Mouse (Mus musculus) cerebellum, adult (tissue): ENCODE measurements around the gene Aff3.

Source experiments
- ATAC-seq: cut with Nextera tagmentation; 2 replicates; pipeline ENCODE4 v1.9.2; 2017; ENCODE audit warnings: mild to moderate bottlenecking, moderate library complexity, mixed read lengths; ENCODE audit not compliant: insufficient number of reproducible peaks, low FRiP score, low TSS enrichment

The Aff3 gene

DNA sequence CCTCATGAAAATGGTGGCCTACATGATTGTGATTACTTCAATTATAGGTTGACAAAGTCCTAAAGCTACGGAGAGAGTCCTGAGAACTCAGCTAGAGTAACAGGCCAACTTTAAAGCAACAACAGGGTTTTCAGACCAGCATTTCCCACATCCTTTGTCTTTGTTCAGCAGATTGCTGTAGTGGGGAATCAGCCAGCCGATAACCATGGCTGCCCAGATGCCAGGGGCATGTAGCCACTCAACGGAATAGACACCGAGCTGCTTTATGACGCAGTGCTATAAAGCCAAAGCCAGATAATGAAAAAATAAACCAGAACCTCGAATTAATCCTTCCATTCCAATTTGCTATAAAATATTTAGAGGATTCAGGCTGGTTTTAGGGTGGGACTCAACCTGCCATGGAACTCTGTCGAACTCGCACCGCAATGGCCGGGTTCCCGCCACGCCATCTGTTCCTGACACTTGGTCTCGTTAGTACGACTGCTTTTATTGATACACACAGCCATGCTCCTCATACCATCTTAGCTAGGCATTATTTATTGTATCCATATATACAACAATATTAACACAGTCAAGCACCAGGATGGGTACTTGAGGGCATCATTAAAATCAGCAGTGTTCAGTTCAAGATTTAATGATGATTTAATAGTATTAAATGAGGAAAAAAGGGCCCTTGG, 297.2 kb downstream of the Aff3 start:
- ATAC-seq = no peak

DNA sequence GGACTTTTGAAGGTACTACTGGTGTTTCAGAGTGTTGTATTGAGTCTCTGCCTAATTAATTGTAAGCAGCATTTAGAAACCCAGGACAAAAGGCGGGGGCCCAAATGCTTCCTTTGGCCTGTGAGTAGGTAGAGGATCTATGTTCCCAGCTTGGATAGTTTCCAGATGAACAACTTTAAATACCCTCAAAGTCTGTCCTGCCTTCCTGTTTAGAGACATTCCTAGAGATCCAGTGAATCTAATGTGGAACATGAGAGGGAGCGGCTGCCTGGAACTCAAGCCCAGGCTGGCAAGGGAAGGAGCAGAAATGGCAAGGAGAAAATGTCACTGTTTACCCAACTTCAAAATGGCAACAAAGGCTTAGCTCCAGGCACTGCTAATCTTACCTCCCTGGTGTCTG, 300.9 kb downstream of the Aff3 start:
- no peak for ATAC-seq

DNA sequence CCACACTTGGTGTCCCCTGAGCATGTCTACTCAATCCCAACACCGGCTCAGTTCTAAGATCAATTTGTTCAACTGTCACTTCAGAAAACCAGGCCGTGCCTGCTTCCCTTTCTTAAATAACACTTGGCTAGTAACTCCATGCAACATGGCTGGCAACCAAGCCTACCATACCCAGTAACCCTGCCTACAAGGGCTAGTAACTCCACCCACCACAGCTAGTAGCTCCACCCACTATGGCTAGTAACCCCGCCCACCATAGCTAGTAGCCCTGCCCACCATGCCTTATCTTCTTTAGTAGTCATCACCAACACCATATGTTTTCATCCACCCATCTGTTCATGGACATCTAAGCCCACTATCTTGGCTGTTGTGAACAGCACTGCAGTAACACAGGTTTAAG, 302.5 kb downstream of the Aff3 start:
- ATAC-seq = no peak

DNA sequence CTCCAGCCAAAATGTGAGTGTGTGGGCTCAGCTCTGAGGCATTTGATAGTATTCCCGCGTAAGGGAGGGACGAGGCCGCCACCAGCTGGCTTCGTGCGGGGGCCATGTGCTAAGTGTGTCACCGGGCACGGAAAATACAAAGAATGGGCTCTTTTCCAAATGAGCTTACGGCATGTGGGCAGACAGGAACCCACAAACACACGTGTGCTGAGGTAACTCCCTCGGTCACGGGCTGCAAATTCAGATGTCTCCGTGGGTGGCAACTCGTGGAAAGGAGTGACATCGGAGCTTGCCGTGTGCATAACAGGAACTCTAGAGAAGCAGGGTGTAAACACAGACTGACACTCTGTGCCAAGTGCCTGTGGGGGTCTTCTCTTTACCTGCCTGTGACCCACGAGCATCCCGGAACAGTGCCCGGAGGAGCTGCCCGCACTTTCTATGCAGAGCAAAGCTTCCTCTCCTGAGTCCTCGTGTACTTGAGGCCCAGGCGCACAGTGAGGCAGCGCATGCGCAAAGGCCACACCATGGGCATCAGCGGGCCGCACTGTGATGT, 305.9 kb downstream of the Aff3 start:
- ATAC-seq = no peak; the same call in 1 of the 2 replicates

DNA sequence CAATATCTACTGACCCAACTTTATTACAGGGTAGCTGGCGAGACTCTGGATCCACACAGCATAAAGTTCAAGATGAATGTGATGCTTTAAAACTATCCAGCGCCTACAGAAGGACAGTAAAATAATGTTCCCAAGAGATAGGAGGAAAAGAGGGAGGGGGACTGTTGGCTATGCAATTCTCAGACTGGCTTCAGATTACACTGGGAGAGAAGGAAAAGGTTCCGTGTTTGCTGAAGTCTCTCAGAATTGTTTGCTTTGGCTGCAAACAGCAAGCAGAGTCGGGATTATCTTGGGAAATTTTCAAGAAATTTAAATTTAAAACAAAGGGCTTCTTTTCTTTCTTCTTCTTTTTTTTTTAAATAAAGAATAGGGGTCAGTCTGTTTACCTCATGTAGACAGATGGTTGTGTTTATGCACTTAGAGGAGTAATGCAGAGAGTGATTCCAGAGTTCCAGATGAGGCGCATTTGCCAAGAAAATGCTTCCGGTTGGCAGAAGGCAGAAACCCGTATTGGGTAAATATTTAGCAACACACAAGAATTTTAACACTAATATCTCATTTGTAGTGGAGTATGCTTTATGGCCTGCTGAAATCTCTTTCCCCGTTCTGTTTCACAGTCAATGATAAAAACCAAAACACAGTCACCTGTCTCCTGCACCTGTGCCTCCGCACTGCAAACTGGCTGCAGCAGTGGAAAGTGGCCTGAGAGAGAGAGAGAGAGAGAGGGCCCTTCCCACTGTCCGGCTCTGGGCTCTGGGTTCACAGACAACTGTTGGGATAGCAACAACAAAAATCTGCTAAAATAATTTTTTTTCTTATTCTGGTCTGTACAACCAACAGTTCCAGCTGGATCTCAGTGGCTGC, 306.6 kb downstream of the Aff3 start:
- no peak for ATAC-seq

DNA sequence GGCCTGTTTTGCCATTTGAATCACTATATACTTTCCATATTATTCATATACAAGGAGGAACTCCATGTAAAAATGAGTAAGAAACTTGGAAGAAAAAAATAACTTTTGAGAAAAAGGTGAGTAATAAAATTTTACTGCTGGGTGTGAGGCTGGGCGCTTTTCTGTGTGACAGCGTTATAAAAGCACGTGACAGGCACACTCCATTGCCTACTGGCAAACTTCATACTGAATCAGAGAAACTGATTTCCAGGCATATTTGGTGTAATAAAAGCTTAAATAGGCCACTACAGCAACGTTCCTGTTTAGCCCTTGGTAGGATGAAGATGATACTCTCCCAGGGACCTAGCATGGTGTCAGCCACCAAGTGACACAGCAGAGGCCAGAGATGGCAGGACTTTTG, 310.2 kb downstream of the Aff3 start:
- no peak for ATAC-seq

DNA sequence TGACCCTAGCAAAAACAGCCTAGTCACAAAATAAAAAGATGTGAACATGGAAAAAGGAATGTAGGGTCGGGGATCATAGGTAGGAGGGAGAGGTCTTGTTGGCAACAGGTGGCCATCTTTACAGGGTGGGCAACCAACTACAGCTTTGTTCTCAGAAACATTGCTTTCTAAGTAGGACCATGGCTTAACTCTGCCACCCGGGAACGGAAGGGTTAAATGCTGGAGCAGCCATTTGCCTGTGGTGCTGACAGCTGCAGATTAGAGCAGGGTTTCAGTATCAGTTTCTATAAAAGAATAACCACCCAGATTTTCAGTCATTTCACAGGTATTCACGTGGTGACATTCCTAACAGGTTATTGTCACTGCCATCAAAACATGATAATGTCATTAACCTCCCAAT, 317.4 kb downstream of the Aff3 start:
- no peak for ATAC-seq

DNA sequence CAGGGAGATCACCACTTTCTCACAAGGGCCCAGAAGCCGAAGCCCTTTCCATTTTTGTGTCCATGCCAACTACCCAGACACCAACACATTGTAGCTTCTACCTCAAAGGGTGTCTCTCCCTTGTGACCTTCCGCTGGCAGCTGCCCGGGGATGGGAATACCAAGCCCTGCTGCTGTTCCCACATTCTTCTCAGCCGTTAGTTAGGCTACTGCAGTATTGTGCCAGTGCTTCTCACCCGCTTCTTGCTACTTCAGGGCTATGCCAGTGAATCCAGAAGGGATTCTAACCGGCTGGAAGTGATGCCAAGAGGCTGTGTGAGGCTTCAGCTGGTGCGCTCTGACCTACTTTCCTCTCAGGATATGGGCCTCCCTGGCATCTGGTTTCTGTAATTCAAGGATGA, 330.5 kb downstream of the Aff3 start:
- ATAC-seq = peak; percentile 93

DNA sequence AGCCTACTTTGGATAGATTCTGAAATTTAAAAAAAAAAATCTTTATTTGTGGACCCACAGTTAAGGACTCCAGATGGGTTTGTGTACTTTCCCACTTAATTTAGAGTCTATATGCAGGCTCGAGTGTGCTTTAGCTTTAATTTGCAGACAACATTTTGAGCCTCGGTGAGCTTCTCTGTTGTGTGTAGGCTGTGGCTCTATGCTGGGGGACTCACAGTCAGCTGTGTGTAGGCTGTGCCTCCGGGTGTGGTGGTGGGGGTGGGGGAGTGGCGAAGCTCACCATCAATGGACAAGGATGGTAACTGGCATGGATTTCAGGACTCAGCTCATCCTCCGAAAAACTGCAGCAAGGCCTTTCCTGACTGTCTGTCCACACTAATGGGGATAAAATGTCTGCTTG, 331.8 kb downstream of the Aff3 start:
- ATAC-seq = no peak

DNA sequence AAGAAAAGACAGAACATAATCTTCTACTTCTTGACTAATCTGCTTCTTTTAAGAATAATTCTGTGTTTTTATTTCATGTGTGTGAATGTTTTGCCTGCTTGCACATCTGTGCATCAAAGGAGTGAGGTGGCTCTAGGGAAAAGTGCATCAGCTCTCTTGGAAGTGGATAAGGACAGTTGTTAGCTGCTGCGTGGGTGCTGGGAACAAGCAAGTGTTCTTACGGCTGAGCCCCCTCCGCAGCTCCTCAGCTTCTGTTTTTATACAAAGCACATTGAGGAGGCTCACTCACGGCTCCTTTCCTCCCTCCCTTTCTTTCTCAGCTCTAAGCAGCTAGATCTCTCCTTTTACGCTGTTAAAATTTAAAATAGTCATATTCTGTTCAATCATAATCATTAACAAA, 340.5 kb downstream of the Aff3 start:
- ATAC-seq = no peak

DNA sequence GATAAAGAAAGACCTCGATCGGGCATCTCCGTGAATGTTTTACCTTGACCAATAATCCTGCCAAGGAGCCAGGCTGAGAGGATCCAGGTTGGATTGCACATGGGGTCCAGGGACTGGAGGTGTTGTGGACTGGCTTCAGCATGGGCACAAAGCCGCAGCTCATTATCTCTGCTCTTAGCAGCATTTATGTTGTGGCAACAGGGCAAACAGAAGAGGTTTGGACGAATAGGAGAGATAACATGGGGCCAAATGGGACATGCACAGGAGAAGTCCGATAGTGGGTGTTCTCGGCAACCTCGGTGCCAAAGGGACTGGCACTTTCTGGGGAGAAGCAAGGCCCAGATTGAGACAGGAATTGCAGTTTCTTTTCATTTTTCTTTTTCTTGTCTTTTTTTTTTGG, 342.9 kb downstream of the Aff3 start:
- ATAC-seq = no peak

DNA sequence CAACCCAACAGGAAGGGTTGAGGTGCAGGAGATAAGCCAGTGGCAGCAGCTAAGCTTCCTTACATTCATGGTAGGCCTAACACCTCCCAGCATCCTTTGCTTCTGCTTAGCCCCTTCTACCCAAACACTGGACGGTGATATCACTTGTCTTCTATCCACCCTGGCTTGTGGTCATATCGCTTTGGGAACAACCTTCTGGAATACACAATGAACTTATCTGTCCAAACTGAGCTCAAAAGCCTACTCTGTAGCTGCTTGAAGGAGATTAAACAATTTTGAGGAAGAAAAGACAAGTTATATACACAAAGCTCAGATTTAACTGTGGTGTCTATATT, 343.8 kb downstream of the Aff3 start:
- no peak for ATAC-seq

DNA sequence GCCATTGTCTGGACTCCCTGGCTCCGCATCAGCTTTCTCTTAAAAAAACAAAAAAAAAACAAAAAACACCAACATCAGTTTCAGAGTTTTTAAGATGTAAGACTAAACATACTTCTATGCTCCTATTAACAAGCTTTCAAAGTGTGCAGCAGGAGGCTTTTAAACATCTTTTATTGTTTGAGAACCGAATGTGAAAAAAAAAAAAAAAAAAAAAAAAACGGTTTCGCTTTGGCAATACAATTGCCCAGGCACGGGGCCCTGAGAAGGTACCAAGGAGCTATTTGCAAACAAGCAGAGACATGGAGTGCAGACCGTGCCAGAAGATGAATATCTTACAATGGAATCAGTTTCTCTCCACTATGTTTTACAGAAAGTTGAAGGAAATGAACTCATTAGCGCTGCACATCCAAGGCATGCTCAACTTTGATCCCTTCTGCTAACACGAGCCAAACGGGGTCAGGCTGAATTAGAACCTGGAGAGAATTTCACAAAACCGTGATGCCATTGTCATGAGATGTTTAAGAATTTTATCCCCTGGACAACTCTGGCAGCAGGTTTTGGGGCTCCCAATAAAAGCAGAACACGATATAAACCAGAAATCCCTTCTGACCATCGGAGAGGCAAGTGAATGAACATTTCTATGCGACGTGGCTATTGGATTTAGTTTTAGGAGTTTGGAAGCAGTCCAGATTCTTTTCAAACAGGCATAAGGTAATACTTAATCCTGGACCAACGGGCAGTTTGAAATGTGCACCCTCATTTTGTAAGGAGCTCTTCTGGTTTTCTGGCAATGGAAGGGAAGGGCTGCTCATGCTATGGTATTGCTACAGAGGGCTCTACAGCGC, 344.4 kb downstream of the Aff3 start:
- no peak for ATAC-seq

DNA sequence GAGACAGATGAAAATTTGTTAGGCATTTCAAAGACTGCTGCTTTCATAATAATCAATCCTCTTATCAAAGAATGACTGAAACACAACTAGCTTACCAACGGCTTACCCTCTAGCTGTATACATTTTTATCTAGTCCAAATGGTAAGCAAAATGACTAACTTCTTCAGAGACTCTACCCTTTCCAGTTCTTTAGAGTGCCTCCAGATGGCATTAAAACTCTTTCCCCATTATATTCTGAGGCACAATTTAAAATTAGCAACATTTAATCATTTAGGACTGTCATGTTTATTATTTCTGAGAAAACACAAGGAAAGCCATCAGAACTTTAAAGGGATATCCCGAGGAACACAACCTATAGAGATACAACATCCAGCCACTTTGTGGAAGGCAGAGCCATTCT, 346.1 kb downstream of the Aff3 start:
- no peak for ATAC-seq

DNA sequence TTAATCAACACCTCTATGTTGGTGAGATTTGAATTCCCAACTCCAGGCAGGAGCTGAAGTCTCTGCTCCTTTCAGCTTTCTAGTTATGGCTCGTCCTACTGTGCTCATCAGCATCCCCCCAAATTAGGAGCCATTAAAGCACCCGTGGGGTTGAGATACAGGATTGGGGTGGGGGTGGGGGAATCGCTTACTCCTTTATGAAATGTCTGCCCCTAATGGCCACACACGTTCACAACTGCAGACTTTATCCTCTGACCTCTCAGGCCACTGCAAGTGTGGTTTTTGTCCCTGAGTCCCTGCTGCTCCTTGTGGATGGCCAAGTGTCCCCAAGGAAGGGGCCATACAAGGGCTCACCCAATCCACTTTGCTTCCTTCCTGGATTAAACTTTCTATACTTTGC, 348.8 kb downstream of the Aff3 start:
- no peak for ATAC-seq

DNA sequence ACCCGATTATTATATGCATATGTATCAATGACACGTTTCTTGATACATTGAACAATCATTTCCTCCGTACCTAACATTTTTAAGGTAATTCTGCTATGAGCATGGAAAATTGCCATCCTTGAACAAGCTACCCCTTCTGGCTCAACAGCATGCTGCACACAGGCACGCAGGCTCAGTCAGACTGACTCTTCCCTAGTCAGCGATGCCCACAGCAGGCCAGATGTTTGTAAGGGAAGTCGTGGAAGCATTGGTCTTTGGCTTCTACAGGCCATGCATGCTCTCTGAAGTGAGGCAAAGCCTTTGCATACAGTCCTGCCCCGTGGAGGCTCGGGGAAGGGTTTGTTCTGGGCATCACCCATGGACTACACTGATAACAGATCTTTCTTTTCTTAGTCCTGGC, 354.3 kb downstream of the Aff3 start:
- no peak for ATAC-seq

DNA sequence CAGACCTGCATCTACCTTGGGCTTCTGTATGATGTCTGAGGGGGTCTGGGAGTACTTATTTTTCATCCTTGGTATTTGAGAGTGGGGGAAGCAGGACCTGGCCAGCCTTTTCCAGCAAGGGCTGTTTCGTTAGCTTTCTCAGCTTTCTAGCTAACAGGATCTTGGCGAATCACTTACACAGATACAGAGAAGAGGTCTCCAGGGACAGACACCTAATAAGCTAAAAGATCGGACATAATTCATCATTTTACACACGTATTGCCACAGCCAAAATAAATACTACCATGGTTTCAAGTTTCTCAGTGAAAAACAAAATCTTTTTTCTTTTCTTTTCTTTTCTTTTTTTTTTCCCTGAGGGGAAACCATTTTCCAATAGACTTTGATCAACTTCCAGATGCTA, 354.7 kb downstream of the Aff3 start:
- ATAC-seq = no peak

DNA sequence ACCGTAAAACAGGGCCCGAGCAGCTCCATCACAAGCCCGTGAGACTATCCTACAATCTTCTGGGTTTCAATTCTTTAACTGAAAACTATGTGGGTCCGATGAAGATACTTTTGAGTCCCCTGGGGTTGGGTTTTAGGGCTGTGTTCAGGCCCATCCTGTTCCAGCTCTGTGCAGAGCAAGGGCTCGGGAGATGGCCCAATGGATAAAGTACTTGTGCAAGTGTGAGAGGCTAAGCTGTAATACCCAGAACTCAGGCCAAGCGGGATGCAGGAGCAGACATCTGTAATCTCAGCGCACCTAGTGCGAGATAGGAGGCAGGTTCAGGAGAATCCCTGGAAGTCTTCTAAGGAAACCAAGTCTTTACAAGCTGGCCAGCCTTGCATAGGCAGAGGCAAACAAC, 355.4 kb downstream of the Aff3 start:
- no peak for ATAC-seq

DNA sequence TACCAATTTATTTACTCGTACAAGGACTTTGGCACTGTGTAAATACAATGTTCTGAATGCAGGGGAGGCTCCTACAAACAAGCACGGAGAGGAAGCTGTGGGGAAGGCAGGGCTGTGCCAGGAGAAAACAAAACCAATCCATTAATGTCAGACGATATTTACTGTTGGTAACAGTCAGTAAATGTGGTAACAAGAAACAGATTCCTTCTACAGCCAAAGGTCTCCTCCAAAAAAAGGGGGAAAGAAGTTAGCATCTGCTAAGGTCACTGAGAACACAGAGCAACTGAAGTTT, 356.1 kb downstream of the Aff3 start:
- no peak for ATAC-seq

DNA sequence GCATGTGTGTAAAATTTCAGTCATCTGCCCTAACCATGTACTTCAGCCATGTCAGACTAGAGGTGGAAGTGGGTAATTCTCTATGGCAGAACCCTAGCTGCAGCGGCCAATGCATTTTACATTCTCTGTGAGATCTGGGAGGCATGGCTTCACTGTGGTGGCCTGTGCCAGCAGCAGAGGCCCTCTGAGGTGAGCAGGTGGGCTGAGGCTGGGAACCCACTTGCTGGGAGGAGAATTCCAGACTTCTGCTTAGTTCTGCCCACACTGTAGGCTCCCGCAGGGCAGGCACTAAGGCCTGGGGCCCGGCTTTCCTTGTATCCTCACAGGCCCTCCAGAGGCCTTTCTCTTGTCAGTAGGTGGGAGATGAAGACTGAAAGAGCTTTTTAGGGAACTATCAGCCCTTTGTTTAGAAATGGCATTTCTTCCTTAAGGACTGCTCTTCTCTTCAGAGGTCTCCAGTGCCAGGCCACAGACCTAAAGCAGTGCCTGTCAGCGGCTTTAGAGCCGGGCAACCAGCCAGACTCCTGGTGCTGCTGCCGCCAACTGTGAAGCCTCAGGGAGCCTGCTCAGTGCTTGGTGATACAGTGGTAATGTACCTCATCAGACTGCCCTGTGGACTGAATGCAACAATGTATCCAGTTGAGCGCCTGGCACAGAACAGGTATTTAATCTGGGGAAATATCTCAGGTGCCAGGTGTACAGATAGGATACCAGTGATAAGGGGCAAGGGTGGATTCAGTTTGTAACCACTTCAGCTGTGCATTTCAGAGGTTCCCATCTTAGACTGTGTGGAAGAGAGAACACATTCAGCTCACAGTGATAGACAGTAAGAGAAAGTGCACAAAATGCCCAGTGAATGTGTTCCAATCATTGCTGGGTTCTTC, 356.7 kb downstream of the Aff3 start:
- ATAC-seq = peak; percentile 62; the same call in 1 of the 2 replicates
